Mouse (Mus musculus) hindbrain, postnatal 0 days (tissue): Measurements from ENCODE around the gene Trim67. TPM values are rescaled to one million over a fixed set of nuclear protein-coding genes. Genes with fewer than 3 reads are reported as not detected.

Experiments used
- ATAC-seq: fragments of 200-750 bp; cut with Nextera tagmentation; 2 replicates; pipeline ENCODE4 v1.8.0; 2017; ENCODE audit warnings: mild to moderate bottlenecking, moderate TSS enrichment, moderate library complexity
- DNase-seq: peaks from one replicate; pipeline ENCODE4 v3.0.0-alpha.2; 2015; ENCODE audit warnings: low spot score
- H3K27ac ChIP-seq: fragments of 300-500 bp; sonication (generic); 2 replicates; pipeline ENCODE4 v1.5.1; 2014; ENCODE audit warnings: mild to moderate bottlenecking
- H3K27me3 ChIP-seq: fragments of 300-500 bp; sonication (generic); 2 replicates; pipeline ENCODE4 v1.6.1; 2014; ENCODE audit warnings: low read length, mixed read lengths; ENCODE audit not compliant: insufficient read depth
- H3K36me3 ChIP-seq: fragments of 300-500 bp; sonication (generic); 2 replicates; pipeline ENCODE4 v1.6.1; 2014; ENCODE audit warnings: low read length, mixed read lengths; ENCODE audit not compliant: insufficient read depth
- H3K4me1 ChIP-seq: fragments of 300-500 bp; sonication (generic); 2 replicates; pipeline ENCODE4 v1.6.1; 2014; ENCODE audit warnings: antibody characterized with exemption, low read length, mixed read lengths; ENCODE audit not compliant: insufficient read depth
- H3K4me2 ChIP-seq: fragments of 300-500 bp; sonication (generic); 2 replicates; pipeline ENCODE4 v1.6.1; 2014; ENCODE audit warnings: low read depth, mild to moderate bottlenecking, low read length, moderate library complexity, mixed read lengths
- H3K4me3 ChIP-seq: fragments of 300-500 bp; sonication (generic); 2 replicates; pipeline ENCODE4 v1.5.1; 2014; ENCODE audit warnings: low read length
- H3K9ac ChIP-seq: fragments of 300-500 bp; sonication (generic); replicated peaks from 2 replicates; pipeline ENCODE4 v1.6.1; 2014; ENCODE audit warnings: mild to moderate bottlenecking, low read length, moderate library complexity, mixed read lengths
- H3K9me3 ChIP-seq: fragments of 300-500 bp; sonication (generic); 2 replicates; pipeline ENCODE4 v1.6.1; 2016; ENCODE audit warnings: low read length, mixed read lengths
- CTCF ChIP-seq: IDR thresholded peaks from 2 replicates; pipeline ENCODE4 v1.5.1; 2016; ENCODE audit warnings: antibody characterized with exemption, control low read depth, low read depth
- WGBS: fragments of 180-500 bp; shearing (Covaris S2); extraction: QIAGEN DNeasy Blood & Tissue Kit; methylation state at CpG from one replicate; pipeline ENCODE4 v1.1.7; 2014; 5-methylcytosine and 5-hydroxymethylcytosine counted together
- polyA plus RNA-seq: library from polyadenylated mRNA; unstranded; fragments of >200 nt; fragmentation: Nextera tagmentation; extraction: Ambion mirVana; gene quantifications from 2 replicates; pipeline ENCODE4 v1.2.1, GENCODE M21; 2015
- total RNA-seq: library from RNA; depleted of rRNA; stranded (reverse); fragments of >200 nt; gene quantifications from 2 replicates; pipeline ENCODE4 v1.2.3, GENCODE M21; 2014; rRNA removed

Gene Trim67
- total and polyA plus RNA-seq, 2 experiments from 2014 or later, result 19.5 to 75.3 TPM

DNA sequence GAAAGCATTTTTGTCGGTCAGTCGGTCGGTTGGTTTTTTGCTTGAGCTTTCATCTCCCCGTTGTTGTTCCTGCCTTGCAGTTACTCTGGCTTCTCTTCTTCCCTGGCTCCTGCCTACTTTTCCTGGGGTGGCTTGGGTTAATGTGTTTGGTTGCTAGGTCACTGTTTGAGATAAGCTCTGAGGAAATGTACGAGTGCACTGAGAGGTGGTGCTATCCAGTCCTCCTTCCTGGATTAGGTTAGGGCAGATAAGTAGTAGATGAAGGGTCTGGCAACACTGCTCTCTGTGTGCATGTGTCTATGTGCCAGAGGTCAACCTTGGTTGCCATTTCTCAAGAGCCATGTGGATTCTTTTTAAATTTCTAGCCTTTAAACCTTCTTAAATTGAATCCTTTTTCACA is 79.8 kb downstream of the Trim67 start:
- peaks cover 4% of the 10 kb centered on the region; the same call in 1 of the 2 replicates for H3K4me1 ChIP-seq
- DNase-seq (no peak), ATAC-seq (no peak)
- no peak overlapping the region for H3K27ac ChIP-seq
- no peaks in the 10 kb centered on the region for H3K27me3 ChIP-seq
- no peak overlapping the region for H3K4me3 ChIP-seq
- H3K9me3 ChIP-seq, result no peaks in the 10 kb centered on the region
- WGBS, result 92% methylated on average over 5 of the region's 5 CpGs
- H3K4me2 ChIP-seq, result no peak overlapping the region
- H3K36me3 ChIP-seq, result peaks cover 52% of the 10 kb centered on the region
- no peak overlapping the region for H3K9ac ChIP-seq
- no peak for TF ChIP-seq CTCF

DNA sequence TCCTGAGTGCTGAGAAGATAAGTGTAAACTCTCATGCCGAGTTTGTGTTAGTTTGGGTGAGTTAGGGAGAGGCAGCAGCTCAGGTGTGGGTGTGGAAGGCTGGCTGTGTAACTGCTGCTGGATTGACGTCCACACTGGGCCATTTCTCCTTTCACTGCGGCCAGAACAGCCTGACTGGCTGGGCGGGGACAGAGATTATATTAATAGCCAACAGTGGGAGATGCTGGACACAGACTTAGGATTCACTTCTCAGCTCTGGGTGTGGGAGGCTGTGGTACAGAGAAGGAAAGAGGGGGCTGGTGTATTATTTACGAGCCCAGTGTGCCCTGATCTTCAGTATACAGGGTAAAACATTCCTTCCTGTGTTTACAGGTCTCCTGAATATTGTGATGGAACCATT is 85.2 kb downstream of the Trim67 start:
- no peak overlapping the region for H3K4me3 ChIP-seq
- H3K9me3 ChIP-seq, result no peaks in the 10 kb centered on the region
- H3K4me1 ChIP-seq, result no peaks in the 10 kb centered on the region
- DNase-seq, result no peak
- H3K27me3 ChIP-seq, result no peaks in the 10 kb centered on the region
- no peak overlapping the region for H3K9ac ChIP-seq
- 92% methylated on average over 5 of the region's 5 CpGs for WGBS
- peaks cover 84% of the 10 kb centered on the region for H3K36me3 ChIP-seq
- TF ChIP-seq CTCF, result no peak
- no peak overlapping the region for H3K4me2 ChIP-seq
- H3K27ac ChIP-seq, result no peak overlapping the region
- no peak for ATAC-seq

DNA sequence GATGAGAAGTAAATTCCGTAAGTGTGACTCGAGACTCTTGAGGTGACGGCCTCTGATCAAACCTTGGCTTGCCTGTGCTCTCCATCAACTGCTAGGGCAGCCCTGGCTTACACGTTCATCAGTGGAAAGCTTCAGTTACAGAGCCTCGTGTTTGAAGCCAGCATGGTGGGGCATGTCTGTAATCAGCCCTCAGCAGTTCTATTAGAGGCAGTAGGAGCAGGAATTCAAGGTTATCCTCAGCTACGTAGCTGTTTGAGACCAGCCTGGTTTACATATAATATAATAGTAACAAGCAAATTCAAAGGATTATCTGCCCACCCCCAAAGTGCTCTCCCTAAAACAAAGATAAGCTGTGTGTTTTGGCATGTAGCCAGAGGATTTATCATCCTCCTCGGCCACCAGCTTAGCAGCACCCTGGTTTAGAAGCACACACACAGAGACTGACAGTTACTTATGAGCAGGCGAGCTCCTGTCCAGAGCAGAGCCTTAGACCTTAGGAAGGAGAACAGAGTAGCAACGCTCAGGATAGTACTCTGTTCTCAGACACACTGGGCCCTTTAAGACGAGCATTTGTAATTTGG is 86.1 kb downstream of the Trim67 start:
- 88% methylated on average over 10 of the region's 10 CpGs for WGBS
- no peaks in the 10 kb centered on the region for H3K9me3 ChIP-seq
- no peak overlapping the region for H3K27ac ChIP-seq
- no peaks in the 10 kb centered on the region for H3K27me3 ChIP-seq
- peaks cover 84% of the 10 kb centered on the region for H3K36me3 ChIP-seq
- H3K4me2 ChIP-seq, result no peak overlapping the region
- DNase-seq (no peak), ATAC-seq (no peak)
- no peak overlapping the region for H3K4me3 ChIP-seq
- no peak for TF ChIP-seq CTCF
- H3K9ac ChIP-seq, result no peak overlapping the region
- H3K4me1 ChIP-seq, result no peaks in the 10 kb centered on the region

Other genes with a start within 250 kb of the Trim67 start
- 101 and 162 TPM in 2 replicates for gene Agt, start 223.4 kb upstream of the Trim67 start, total RNA-seq
- gene Agt, start 223.4 kb upstream of the Trim67 start, polyA plus RNA-seq, result 95.3 and 112 TPM in 2 replicates
- gene Capn9, start 217.0 kb upstream of the Trim67 start, total RNA-seq, result not detected in 2 replicates
- 0.29 and 0.39 TPM in 2 replicates for gene Capn9, start 217.0 kb upstream of the Trim67 start, polyA plus RNA-seq
- 100 and 106 TPM in 2 replicates for gene 2310022B05Rik, start 129.7 kb upstream of the Trim67 start, total RNA-seq
- gene 2310022B05Rik, start 129.7 kb upstream of the Trim67 start, polyA plus RNA-seq, result 27.0 and 30.2 TPM in 2 replicates
- 63.1 and 64.2 TPM in 2 replicates for gene Ttc13, start 71.1 kb upstream of the Trim67 start, total RNA-seq
- gene Ttc13, start 71.1 kb upstream of the Trim67 start, polyA plus RNA-seq, result 57.5 and 58.6 TPM in 2 replicates
- gene Arv1, start 71.0 kb upstream of the Trim67 start, total RNA-seq, result 11.1 and 17.5 TPM in 2 replicates
- 31.5 and 33.5 TPM in 2 replicates for gene Arv1, start 71.0 kb upstream of the Trim67 start, polyA plus RNA-seq
- gene Fam89a, start 41.3 kb upstream of the Trim67 start, total RNA-seq, result 0.25 TPM in 1 of 2 replicates, not detected in the other
- 0.45 and 0.87 TPM in 2 replicates for gene Fam89a, start 41.3 kb upstream of the Trim67 start, polyA plus RNA-seq
- 40.0 and 47.2 TPM in 2 replicates for gene Gnpat, start 69.9 kb downstream of the Trim67 start, total RNA-seq
- 53.5 and 55.8 TPM in 2 replicates for gene Gnpat, start 69.9 kb downstream of the Trim67 start, polyA plus RNA-seq
- 22.8 and 26.6 TPM in 2 replicates for gene 2810004N23Rik, start 70.0 kb downstream of the Trim67 start, total RNA-seq
- 21.4 and 21.8 TPM in 2 replicates for gene 2810004N23Rik, start 70.0 kb downstream of the Trim67 start, polyA plus RNA-seq
- 28.3 and 36.8 TPM in 2 replicates for gene Exoc8, start 104.6 kb downstream of the Trim67 start, total RNA-seq
- 10.8 and 10.9 TPM in 2 replicates for gene Exoc8, start 104.6 kb downstream of the Trim67 start, polyA plus RNA-seq
- gene Sprtn, start 104.8 kb downstream of the Trim67 start, total RNA-seq, result 10.6 and 11.6 TPM in 2 replicates
- 5.8 and 6.0 TPM in 2 replicates for gene Sprtn, start 104.8 kb downstream of the Trim67 start, polyA plus RNA-seq
- 41.6 and 45.1 TPM in 2 replicates for gene Egln1, start 156.2 kb downstream of the Trim67 start, total RNA-seq
- 13.5 and 14.1 TPM in 2 replicates for gene Egln1, start 156.2 kb downstream of the Trim67 start, polyA plus RNA-seq
- gene Tsnax, start 219.9 kb downstream of the Trim67 start, total RNA-seq, result 81.1 and 89.5 TPM in 2 replicates
- 176 and 177 TPM in 2 replicates for gene Tsnax, start 219.9 kb downstream of the Trim67 start, polyA plus RNA-seq